Mouse (Mus musculus) intestine, embryonic 14.5 days (tissue): Measurements from ENCODE around the gene Larp1b. TPM values are rescaled to one million over a fixed set of nuclear protein-coding genes. Genes with fewer than 3 reads are reported as not detected.
A peak's percentile ranks its signal among the peaks of the same experiment; 100 is the strongest.

Experiments used
- ATAC-seq: fragments of 200-750 bp; cut with Nextera tagmentation; replicated peaks from 2 replicates; pipeline ENCODE4 v1.8.0; 2017; ENCODE audit warnings: low read depth, moderate number of reproducible peaks, moderate TSS enrichment, moderate library complexity; ENCODE audit not compliant: low FRiP score, low TSS enrichment
- DNase-seq: peaks from one replicate; pipeline ENCODE4 v3.0.0-alpha.2; 2018; ENCODE audit warnings: low spot score
- H3K27ac ChIP-seq: fragments of 300-500 bp; sonication (generic); 2 replicates; pipeline ENCODE4 v1.5.1; 2014; ENCODE audit warnings: low read depth, mild to moderate bottlenecking, control low read depth
- H3K27me3 ChIP-seq: fragments of 300-500 bp; sonication (generic); replicated peaks from 2 replicates; pipeline ENCODE4 v1.6.1; 2014; ENCODE audit warnings: low read length, control low read depth; ENCODE audit not compliant: control insufficient read depth, insufficient read depth
- H3K36me3 ChIP-seq: fragments of 300-500 bp; sonication (generic); 2 replicates; pipeline ENCODE4 v1.6.1; 2014; ENCODE audit warnings: low read length, control low read depth; ENCODE audit not compliant: control insufficient read depth, insufficient read depth
- H3K4me1 ChIP-seq: fragments of 300-500 bp; sonication (generic); replicated peaks from 2 replicates; pipeline ENCODE4 v1.6.1; 2014; ENCODE audit warnings: low read length, control low read depth, mixed read lengths; ENCODE audit not compliant: control insufficient read depth, insufficient read depth
- H3K4me2 ChIP-seq: fragments of 300-500 bp; sonication (generic); 2 replicates; pipeline ENCODE4 v1.6.1; 2014; ENCODE audit warnings: low read length
- H3K4me3 ChIP-seq: fragments of 300-500 bp; sonication (generic); 2 replicates; pipeline ENCODE4 v1.5.1; 2014; ENCODE audit warnings: low read depth, low read length, control low read depth, mixed read lengths
- H3K9ac ChIP-seq: fragments of 300-500 bp; sonication (generic); 2 replicates; pipeline ENCODE4 v1.6.1; 2014; ENCODE audit warnings: mild to moderate bottlenecking, low read length
- H3K9me3 ChIP-seq: fragments of 300-500 bp; sonication (generic); 2 replicates; pipeline ENCODE4 v1.6.1; 2016; ENCODE audit warnings: low read length, control low read depth; ENCODE audit not compliant: control insufficient read depth
- WGBS: fragments of 180-500 bp; shearing (Covaris S2); extraction: QIAGEN DNeasy Blood & Tissue Kit; methylation state at CpG from one replicate; pipeline ENCODE4 v1.1.7; 2014; 5-methylcytosine and 5-hydroxymethylcytosine counted together
- polyA plus RNA-seq: library from polyadenylated mRNA; unstranded; fragments of >200 nt; fragmentation: Nextera tagmentation; extraction: Ambion mirVana; gene quantifications from 2 replicates; pipeline ENCODE4 v1.2.1, GENCODE M21; 2014

The Larp1b gene
- polyA plus RNA-seq, 1 experiment from 2014 or later: 6.2 TPM

GRCm38 (mm10) chr3:41081474-41082301 is 132.1 kb downstream of the Larp1b start:
- peak overlapping the region; percentile 90 for H3K4me3 ChIP-seq
- no peaks in the 10 kb centered on the region for H3K27me3 ChIP-seq
- 1% methylated on average over 23 of the region's 23 CpGs for WGBS
- H3K9ac ChIP-seq: peak overlapping the region; percentile 81
- peaks cover 7% of the 10 kb centered on the region; the same call in 1 of the 2 replicates for H3K36me3 ChIP-seq
- no peaks in the 10 kb centered on the region for H3K9me3 ChIP-seq
- no peak for ATAC-seq
- peak overlapping the region; percentile 93 for H3K4me2 ChIP-seq
- DNase-seq: peak; percentile 74
- H3K27ac ChIP-seq: peak overlapping the region; percentile 83
- peaks cover 23% of the 10 kb centered on the region; the same call in 1 of the 2 replicates for H3K4me1 ChIP-seq

DNA sequence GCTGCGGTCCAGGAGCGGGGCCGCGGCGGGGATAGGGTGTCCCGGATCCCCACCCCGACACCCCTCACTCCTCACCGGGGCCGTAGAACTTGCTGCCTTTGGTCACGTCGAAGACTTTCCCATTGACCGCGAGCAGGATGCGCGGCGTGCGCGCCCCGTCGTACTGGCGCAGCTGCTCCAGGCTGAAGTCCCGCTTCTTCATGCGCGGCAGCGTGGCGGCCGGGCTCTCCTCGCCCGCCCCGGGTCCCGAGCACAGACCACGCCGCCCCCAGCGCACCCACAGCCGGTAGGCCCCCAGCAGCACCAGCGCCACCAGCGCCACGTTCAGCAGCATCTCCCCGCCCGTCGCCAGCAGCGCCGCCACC is 132.9 kb downstream of the Larp1b start:
- under 1% methylated on average over 35 of the region's 43 CpGs for WGBS
- Histone ChIP-seq H3K4me3 (peak overlapping the region; percentile 90), H3K4me2 (peak overlapping the region; percentile 93), H3K27me3 (no peaks in the 10 kb centered on the region), H3K9ac (peak overlapping the region; percentile 81), H3K9me3 (no peaks in the 10 kb centered on the region), H3K27ac (peak overlapping the region; percentile 83), H3K36me3 (peaks cover 7% of the 10 kb centered on the region; the same call in 1 of the 2 replicates), H3K4me1 (peaks cover 23% of the 10 kb centered on the region; the same call in 1 of the 2 replicates)
- DNase-seq (no peak), ATAC-seq (peak; percentile 25)

- Histone ChIP-seq H3K4me3 (peak within 1 kb of the TSS; percentile 90), H3K9ac (peak within 1 kb of the TSS; percentile 81), H3K9me3 (no peaks in the 10 kb centered on the region), H3K36me3 (peaks cover 7% of the 10 kb centered on the region; the same call in 1 of the 2 replicates), H3K27me3 (no peaks in the 10 kb centered on the region), H3K4me1 (peaks cover 23% of the 10 kb centered on the region; the same call in 1 of the 2 replicates), H3K4me2 (peak within 1 kb of the TSS; percentile 93), H3K27ac (peak within 1 kb of the TSS; percentile 83)
- DNase-seq (peak; percentile 96), ATAC-seq (peak; percentile 98)
- under 1% methylated on average over 91 of the region's 95 CpGs for WGBS
Measured at GRCm38 (mm10) chr3:41082885-41083789, 133.5 kb downstream of the Larp1b start, which contains the start of gene Pgrmc2. TSS of gene Pgrmc2 (minus strand) at chr3:41083046.

DNA sequence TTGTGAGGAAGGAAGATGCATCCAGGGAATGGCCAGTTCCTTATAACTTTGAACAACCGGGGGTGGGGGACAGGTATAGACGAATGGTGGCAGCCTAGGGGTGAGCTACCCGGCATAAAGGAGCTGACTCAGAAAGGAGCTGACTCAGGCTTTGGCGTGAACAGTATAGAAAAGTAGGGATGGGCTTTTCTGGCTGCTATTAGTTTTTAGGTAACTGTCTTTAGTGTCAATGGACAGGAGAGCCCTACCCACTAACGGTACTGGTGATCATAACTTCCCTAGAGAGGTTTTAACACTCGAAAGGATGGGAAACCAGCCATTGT is 134.1 kb downstream of the Larp1b start:
- Histone ChIP-seq H3K36me3 (peaks cover 2% of the 10 kb centered on the region; the same call in 1 of the 2 replicates), H3K4me1 (peaks cover 23% of the 10 kb centered on the region; the same call in 1 of the 2 replicates), H3K27ac (peak overlapping the region; percentile 83), H3K4me2 (peak overlapping the region; percentile 76), H3K9me3 (no peaks in the 10 kb centered on the region), H3K9ac (peak overlapping the region; percentile 56), H3K27me3 (no peaks in the 10 kb centered on the region), H3K4me3 (peak overlapping the region; percentile 90)
- ATAC-seq (peak; percentile 33), DNase-seq (no peak)
- WGBS: 4% methylated on average over 6 of the region's 6 CpGs

- Histone ChIP-seq H3K4me2 (peak overlapping the region; percentile 76; the same call in 1 of the 2 replicates), H3K27ac (no peak overlapping the region), H3K4me1 (peaks cover 23% of the 10 kb centered on the region; the same call in 1 of the 2 replicates), H3K36me3 (no peaks in the 10 kb centered on the region), H3K9me3 (no peaks in the 10 kb centered on the region), H3K9ac (no peak overlapping the region), H3K4me3 (no peak overlapping the region), H3K27me3 (no peaks in the 10 kb centered on the region)
- WGBS: 85% methylated on average over 5 of the region's 5 CpGs
- DNase-seq: no peak
- no peak for ATAC-seq
Measured at GRCm38 (mm10) chr3:41084421-41084820, 134.8 kb downstream of the Larp1b start.

- Histone ChIP-seq H3K36me3 (no peaks in the 10 kb centered on the region), H3K9ac (no peak overlapping the region), H3K27me3 (no peaks in the 10 kb centered on the region), H3K4me3 (no peak overlapping the region), H3K9me3 (no peaks in the 10 kb centered on the region), H3K27ac (no peak overlapping the region), H3K4me2 (no peak overlapping the region), H3K4me1 (peaks cover 6% of the 10 kb centered on the region; the same call in 1 of the 2 replicates)
- no peak for ATAC-seq
- DNase-seq: no peak
Measured at GRCm38 (mm10) chr3:41087071-41087470, 137.4 kb downstream of the Larp1b start.

Other genes starting within 250 kb of the Larp1b start
- gene Slc25a31, start 241.0 kb upstream of the Larp1b start, polyA plus RNA-seq: 0.14 TPM in 1 of 2 replicates, not detected in the other
- gene Hspa4l, start 205.3 kb upstream of the Larp1b start, polyA plus RNA-seq: 11.6 and 13.9 TPM in 2 replicates
- gene Plk4, start 149.8 kb upstream of the Larp1b start, polyA plus RNA-seq: 51.4 and 57.5 TPM in 2 replicates
- 5.4 and 6.2 TPM in 2 replicates for gene Mfsd8, start 102.9 kb upstream of the Larp1b start, polyA plus RNA-seq
- gene Abhd18, start 102.9 kb upstream of the Larp1b start, polyA plus RNA-seq: 5.7 and 8.8 TPM in 2 replicates
- gene 1700034I23Rik, start 47.3 kb upstream of the Larp1b start, polyA plus RNA-seq: 0.41 and 0.42 TPM in 2 replicates
- gene Pgrmc2, start 133.2 kb downstream of the Larp1b start, polyA plus RNA-seq: 31.7 and 32.8 TPM in 2 replicates